ENCODE assay signal across 14 mouse cellular contexts in the genomic region with DNA sequence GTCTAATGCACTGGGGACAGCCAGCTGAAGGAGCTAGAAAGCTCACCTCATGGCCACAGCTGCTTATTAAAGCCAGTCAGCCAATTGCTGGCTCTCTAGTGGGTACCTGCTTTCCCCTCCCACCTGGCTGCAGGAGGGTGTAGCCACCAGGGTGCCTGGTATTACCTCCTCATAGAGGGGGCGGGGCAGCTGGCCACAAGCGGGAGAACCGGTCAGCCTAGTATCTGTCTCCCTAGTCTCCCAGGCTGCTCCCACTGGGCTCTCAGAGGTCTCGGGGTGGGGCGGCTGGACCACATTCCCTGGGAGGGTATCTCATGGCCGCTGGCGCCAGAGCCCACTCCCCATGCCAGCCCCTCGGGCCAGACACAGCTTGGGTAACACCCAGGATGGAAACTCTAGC. TPM values are rescaled to one million over a fixed set of nuclear protein-coding genes. Genes with fewer than 3 reads are reported as not detected.
A peak's percentile ranks its signal among the peaks of the same experiment; 100 is the strongest.
DNase-seq lines count a peak whose midpoint lies in the region; ATAC-seq lines count a peak whose summit lies in the region.
"Had no signal": no experiment of that assay in that cellular context is flagged by ENCODE, and none has a peak within 500 bp of the region (broad histone marks: within the 10 kb centered on the region; RNA-seq: fewer than 3 reads in every experiment).

No protein-coding gene starts in this region.

- peak; percentile 68 for ATAC-seq in embryonic facial prominence, embryonic 13.5 days (ENCODE audit: insufficient number of reproducible peaks, insufficient read depth, low FRiP score, low TSS enrichment, low read depth)
- no peak for ATAC-seq in midbrain, embryonic 14.5 days (ENCODE audit: low FRiP score, low TSS enrichment)
- ATAC-seq: activated CD4-positive, CD25-positive, alpha-beta regulatory T cell, adult 4 months had no signal

- DNase-seq in kidney, adult 11 months, result peak; percentile 81
- no peak for DNase-seq in limb, embryonic 10.5 days (ENCODE audit: low spot score)
- DNase-seq in ovary, postnatal 36 days (ENCODE audit: low spot score), result peak; percentile 38
- no peak for DNase-seq in MN1 (ENCODE audit: low spot score)
- DNase-seq in heart, adult 18-20 months, result no peak
- no peak for DNase-seq in frontal cortex, postnatal 36 days (ENCODE audit: low spot score in 2 of 2)
- DNase-seq in midbrain, embryonic 14.5 days, result no peak
- DNase-seq: thymus, adult 2 months had no signal

- WGBS in embryonic facial prominence, embryonic 13.5 days, result 15% methylated on average over 8 of the region's 8 CpGs
- WGBS in limb, embryonic 10.5 days, result 12% methylated on average over 8 of the region's 8 CpGs
- WGBS in midbrain, embryonic 14.5 days, result 13% methylated on average over 8 of the region's 8 CpGs

- H3K4me3 ChIP-seq in embryonic facial prominence, embryonic 13.5 days, result no peak overlapping the region
- H3K4me3 ChIP-seq in limb, embryonic 10.5 days, result no peak overlapping the region
- H3K4me3 ChIP-seq in midbrain, embryonic 14.5 days (replicated peaks; ENCODE audit: low read depth, low read length), result no peak overlapping the region
- H3K4me3 ChIP-seq: heart, embryonic 13.5 days; limb, embryonic 12.5 days had no signal

- no peaks in the 10 kb centered on the region for H3K27me3 ChIP-seq in embryonic facial prominence, embryonic 13.5 days
- peaks cover 5% of the 10 kb centered on the region; the same call in 1 of the 2 replicates for H3K27me3 ChIP-seq in limb, embryonic 10.5 days (ENCODE audit: low read depth, poor library complexity, severe bottlenecking)
- no peaks in the 10 kb centered on the region for H3K27me3 ChIP-seq in midbrain, embryonic 14.5 days (ENCODE audit: control insufficient read depth, insufficient read depth, low read length)

- no peak overlapping the region for H3K9ac ChIP-seq in embryonic facial prominence, embryonic 13.5 days
- H3K9ac ChIP-seq in midbrain, embryonic 14.5 days (replicated peaks; ENCODE audit: low read length), result no peak overlapping the region
- H3K9ac ChIP-seq: heart, embryonic 13.5 days; limb, embryonic 12.5 days had no signal

- peak overlapping the region; percentile 18; the same call in 1 of the 2 replicates for H3K4me2 ChIP-seq in embryonic facial prominence, embryonic 13.5 days
- no peak overlapping the region for H3K4me2 ChIP-seq in midbrain, embryonic 14.5 days (ENCODE audit: low read length)
- H3K4me2 ChIP-seq: heart, embryonic 13.5 days; limb, embryonic 12.5 days had no signal

- H3K36me3 ChIP-seq in embryonic facial prominence, embryonic 13.5 days, result no peaks in the 10 kb centered on the region
- H3K36me3 ChIP-seq in limb, embryonic 10.5 days, result no peaks in the 10 kb centered on the region
- no peaks in the 10 kb centered on the region for H3K36me3 ChIP-seq in midbrain, embryonic 14.5 days (ENCODE audit: control insufficient read depth, insufficient read depth, low read length)
- H3K36me3 ChIP-seq: heart, embryonic 13.5 days; limb, embryonic 12.5 days had no signal

- H3K4me1 ChIP-seq in embryonic facial prominence, embryonic 13.5 days, result peaks cover 10% of the 10 kb centered on the region
- peaks cover 8% of the 10 kb centered on the region; the same call in 1 of the 2 replicates for H3K4me1 ChIP-seq in limb, embryonic 10.5 days
- no peaks in the 10 kb centered on the region for H3K4me1 ChIP-seq in midbrain, embryonic 14.5 days (ENCODE audit: control insufficient read depth, insufficient read depth, low read length)
- H3K4me1 ChIP-seq: heart, embryonic 13.5 days; limb, embryonic 12.5 days had no signal

- no peaks in the 10 kb centered on the region for H3K9me3 ChIP-seq in embryonic facial prominence, embryonic 13.5 days
- H3K9me3 ChIP-seq in limb, embryonic 10.5 days (replicated peaks), result no peaks in the 10 kb centered on the region
- no peaks in the 10 kb centered on the region for H3K9me3 ChIP-seq in midbrain, embryonic 14.5 days (ENCODE audit: control insufficient read depth, low read length)

- peak overlapping the region; percentile 81 for H3K27ac ChIP-seq in embryonic facial prominence, embryonic 13.5 days
- H3K27ac ChIP-seq in limb, embryonic 10.5 days, result peak overlapping the region; percentile 56; the same call in 1 of the 2 replicates
- no peak overlapping the region for H3K27ac ChIP-seq in midbrain, embryonic 14.5 days (replicated peaks; ENCODE audit: low read depth, low read length)
- H3K27ac ChIP-seq: heart, embryonic 13.5 days; limb, embryonic 12.5 days had no signal

RNA-seq across cellular contexts. Expression of a gene that starts 8.5 kb away (rescaled TPM):
- 11.8 and 12.2 TPM in 2 replicates for polyA plus RNA-seq in embryonic facial prominence, embryonic 13.5 days (2015; fragmentation: Nextera tagmentation; extraction: Ambion mirVana)
- 0.63 and 1.8 TPM in 2 replicates for polyA plus RNA-seq in limb, embryonic 10.5 days (2016; fragmentation: Nextera tagmentation; extraction: Ambion mirVana)
- total RNA-seq in heart, adult 18-20 months (2021), result 10 to 100 TPM; 86.9 to 95.7 TPM
- 2.5 and 2.7 TPM in 2 replicates for polyA plus RNA-seq in midbrain, embryonic 14.5 days (2014; fragmentation: Nextera tagmentation; extraction: Ambion mirVana)
- total RNA-seq: megakaryocyte, adult 5-6 weeks had no signal

RNA-seq across cellular contexts. Expression of a gene that starts 46.4 kb away (rescaled TPM):
- polyA plus RNA-seq in embryonic facial prominence, embryonic 13.5 days (2015; fragmentation: Nextera tagmentation; extraction: Ambion mirVana), result not detected in 2 replicates
- polyA plus RNA-seq in limb, embryonic 10.5 days (2016; fragmentation: Nextera tagmentation; extraction: Ambion mirVana), result not detected in 2 replicates
- total RNA-seq in heart, adult 18-20 months (2021), result not detected
- not detected in 2 replicates for polyA plus RNA-seq in midbrain, embryonic 14.5 days (2014; fragmentation: Nextera tagmentation; extraction: Ambion mirVana)
- total RNA-seq: gastrocnemius, adult 18-20 months; megakaryocyte, adult 5-6 weeks had no signal
- polyA plus RNA-seq: activated CD4-positive, CD25-positive, alpha-beta regulatory T cell, adult 4 months; heart, embryonic 13.5 days; limb, embryonic 12.5 days; thymus, adult 2 months had no signal

Comparison
In these comparisons a context has a peak if more than half of its experiments do, and no peak if none do; other contexts are left out.
1. DNase-seq: peak in kidney, adult 11 months (single experiment) and ovary, postnatal 36 days (single experiment); none in limb, embryonic 10.5 days (single experiment), MN1 (single experiment), heart, adult 18-20 months (0 of 2), frontal cortex, postnatal 36 days (0 of 2) and midbrain, embryonic 14.5 days (single experiment).